Mouse (Mus musculus) kidney, postnatal 36 days (tissue): ENCODE results near the gene Usp51.
"Not testable (repeated sequence)": the region's sequence is repeated elsewhere in the genome, so short reads cannot be mapped to it uniquely, and the experiment has no call there.

ENCODE experiments used
- DNase-seq, 2 experiments: peaks; one replicate each; pipeline ENCODE4 v3.0.0; 2021 to 2022; ENCODE audit warnings: mixed read lengths in 2 of 2

Usp51 gene

GRCm38 (mm10) chrX:153006387-153006841 is at the start of gene Usp51:
TSS of gene Usp51 (plus strand) at chrX:153006469.
- peak; percentile 21 to 58 for DNase-seq

DNA sequence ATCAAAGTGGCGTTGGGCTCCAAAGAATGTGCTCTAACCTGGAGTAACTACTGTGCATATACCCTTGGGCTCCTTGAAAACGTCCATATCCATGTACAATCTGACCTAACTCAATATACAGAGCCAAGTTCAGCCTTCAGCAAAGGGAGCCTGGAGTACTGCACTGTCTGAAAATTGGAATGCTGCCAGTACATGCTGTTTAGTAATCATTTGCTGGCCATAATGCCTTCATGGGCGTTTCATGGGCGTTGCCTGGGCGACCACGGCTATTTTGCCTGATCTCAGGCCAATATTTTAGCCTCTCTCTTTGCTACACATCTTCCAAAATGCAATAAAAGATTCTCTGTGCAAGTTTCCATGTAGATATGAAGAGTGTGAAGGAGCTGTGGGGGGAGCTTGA is 36.7 kb upstream of the Usp51 start:
- no peak for DNase-seq

DNA sequence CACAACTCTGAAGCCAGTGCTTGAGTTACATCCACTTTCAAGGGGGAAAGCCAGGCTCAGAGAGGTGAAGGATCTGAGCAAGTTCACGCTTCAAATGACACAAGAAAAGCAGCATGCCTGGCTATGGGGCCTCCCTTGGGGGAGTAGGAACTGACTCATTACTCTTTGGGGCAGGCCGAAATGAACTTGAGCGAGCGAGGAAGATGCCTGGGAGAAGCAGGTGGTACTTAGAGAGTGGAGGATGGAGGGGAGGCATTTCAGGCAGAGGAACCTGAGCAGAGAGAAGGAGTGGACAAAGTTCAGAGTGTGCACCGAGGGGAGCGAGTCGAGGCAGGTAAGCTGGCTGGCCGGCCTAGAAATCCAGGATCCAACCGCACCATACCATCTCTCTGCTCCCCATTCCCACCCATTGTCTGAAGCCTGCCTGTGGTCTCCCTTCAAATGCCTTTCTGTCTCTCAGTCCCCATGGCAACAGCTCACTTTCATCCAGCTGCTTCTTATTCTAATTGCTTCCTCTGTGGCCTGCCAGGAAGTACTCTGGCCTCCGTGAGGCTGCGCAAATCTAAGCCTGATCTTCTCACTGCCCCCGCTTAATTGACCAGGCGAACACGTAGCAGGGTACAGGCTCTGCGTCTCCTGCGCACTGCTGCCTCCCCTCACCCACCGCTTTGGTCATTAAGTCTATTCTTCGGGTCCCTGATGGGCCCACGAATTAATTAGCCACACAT is 32.6 kb upstream of the Usp51 start:
- DNase-seq = not testable (repeated sequence)

- no peak for DNase-seq
Measured at GRCm38 (mm10) chrX:152974204-152974661, 32.0 kb upstream of the Usp51 start.

DNA sequence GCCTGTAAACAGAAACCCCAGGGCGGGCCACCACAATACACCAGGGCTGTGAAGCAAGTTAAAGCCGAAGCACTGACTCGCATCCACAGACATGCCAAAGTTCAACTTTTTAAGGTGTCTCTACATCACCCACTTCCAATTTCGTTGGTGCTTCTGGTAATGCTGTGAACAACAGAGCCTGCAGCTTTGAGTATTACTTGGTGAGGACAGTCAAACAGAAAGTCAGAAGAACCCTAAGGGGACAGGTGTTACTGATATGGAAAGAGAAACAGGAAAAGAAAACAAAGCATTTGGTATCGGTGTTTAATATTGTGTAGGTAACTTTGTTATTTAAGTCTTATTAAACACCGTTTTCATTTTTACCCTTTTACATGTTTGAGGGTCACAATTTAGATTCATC is 29.7 kb upstream of the Usp51 start:
- DNase-seq = no peak

GRCm38 (mm10) chrX:152985009-152985408 is 21.3 kb upstream of the Usp51 start:
- DNase-seq = no peak

DNA sequence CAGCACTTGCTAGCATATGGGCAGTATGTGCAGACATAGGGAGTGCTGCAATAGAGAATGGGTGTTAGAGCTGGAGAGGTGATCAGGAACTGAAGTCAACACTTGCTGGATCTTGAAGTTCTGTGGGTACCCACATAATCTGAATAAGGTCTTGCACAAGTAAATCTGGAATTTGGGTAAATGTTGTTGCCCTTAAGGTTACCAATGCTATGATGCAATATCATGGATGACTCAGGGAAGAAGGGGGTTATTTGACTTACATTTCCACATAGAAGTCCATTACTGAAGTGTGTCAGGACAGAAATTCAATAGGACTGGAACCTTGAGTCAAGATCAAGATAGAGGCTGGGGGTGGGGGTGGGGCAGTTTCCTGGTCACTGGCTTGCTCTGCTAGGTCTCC is 16.4 kb upstream of the Usp51 start:
- not testable (repeated sequence) for DNase-seq

GRCm38 (mm10) chrX:152996105-152996504 is 10.2 kb upstream of the Usp51 start:
- DNase-seq = not testable (repeated sequence)

- peak; percentile 42 to 76 for DNase-seq
Measured at GRCm38 (mm10) chrX:153007021-153007684, 884 bp downstream of the Usp51 start.

DNA sequence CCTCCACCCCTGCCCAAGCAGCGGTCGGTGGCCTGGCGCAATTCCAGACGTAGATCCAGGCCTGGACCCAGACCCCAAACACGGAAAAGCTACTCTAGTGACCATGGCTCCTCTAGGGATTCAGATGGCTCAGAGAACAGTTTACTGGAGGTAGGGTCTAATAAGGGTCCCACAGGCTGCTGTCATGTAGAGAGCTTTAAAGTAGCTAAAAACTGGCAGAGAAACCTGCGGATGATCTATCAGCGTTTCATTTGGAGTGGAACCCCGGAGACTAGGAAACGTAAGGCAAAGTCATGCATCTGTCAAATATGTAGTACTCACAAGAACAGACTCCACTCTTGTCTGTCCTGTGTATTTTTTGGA is 1.4 kb downstream of the Usp51 start:
- DNase-seq = no peak

DNA sequence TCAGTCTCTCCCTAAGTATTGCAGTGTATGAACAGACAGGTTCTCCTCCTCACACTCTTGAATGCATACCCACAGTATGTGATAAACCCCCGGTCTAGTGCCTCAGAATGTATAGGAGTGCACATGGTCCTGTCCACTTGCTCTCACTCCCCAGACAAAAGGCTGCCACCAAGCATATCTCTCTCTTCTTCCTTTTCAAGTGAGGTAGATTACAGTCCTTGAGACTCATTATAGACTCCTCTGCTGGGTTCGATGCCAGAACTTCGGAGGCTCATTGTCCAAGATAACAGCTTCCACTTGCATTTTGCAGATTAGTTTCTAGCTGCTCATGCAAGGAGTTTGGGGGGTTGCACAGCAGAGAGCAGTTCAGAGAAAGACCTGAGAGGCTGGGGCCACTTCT is 19.0 kb downstream of the Usp51 start:
- not testable (repeated sequence) for DNase-seq

GRCm38 (mm10) chrX:153025709-153026108 is 19.4 kb downstream of the Usp51 start:
- DNase-seq = not testable (repeated sequence)

DNA sequence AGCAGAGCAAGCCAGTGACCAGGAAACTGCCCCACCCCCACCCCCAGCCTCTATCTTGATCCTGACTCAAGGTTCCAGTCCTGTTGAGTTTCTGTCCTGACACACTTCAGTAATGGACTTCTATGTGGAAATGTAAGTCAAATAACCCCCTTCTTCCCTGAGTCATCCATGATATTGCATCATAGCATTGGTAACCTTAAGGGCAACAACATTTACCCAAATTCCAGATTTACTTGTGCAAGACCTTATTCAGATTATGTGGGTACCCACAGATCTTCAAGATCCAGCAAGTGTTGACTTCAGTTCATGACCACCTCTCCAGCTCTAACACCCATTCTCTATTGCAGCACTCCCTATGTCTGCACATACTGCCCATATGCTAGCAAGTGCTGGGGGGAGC is 25.3 kb downstream of the Usp51 start:
- DNase-seq = not testable (repeated sequence)

GRCm38 (mm10) chrX:153037087-153037971 is 31.1 kb downstream of the Usp51 start, which contains the start of gene Mageh1:
TSS of gene Mageh1 (minus strand) at chrX:153037575.
- peak; percentile 83 to 88 for DNase-seq

DNA sequence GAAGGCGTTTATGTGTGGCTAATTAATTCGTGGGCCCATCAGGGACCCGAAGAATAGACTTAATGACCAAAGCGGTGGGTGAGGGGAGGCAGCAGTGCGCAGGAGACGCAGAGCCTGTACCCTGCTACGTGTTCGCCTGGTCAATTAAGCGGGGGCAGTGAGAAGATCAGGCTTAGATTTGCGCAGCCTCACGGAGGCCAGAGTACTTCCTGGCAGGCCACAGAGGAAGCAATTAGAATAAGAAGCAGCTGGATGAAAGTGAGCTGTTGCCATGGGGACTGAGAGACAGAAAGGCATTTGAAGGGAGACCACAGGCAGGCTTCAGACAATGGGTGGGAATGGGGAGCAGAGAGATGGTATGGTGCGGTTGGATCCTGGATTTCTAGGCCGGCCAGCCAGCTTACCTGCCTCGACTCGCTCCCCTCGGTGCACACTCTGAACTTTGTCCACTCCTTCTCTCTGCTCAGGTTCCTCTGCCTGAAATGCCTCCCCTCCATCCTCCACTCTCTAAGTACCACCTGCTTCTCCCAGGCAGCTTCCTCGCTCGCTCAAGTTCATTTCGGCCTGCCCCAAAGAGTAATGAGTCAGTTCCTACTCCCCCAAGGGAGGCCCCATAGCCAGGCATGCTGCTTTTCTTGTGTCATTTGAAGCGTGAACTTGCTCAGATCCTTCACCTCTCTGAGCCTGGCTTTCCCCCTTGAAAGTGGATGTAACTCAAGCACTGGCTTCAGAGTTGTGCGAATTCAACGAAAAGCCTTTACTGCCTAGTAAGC is 31.9 kb downstream of the Usp51 start:
- DNase-seq = not testable (repeated sequence)
